ENCODE assay signal across 21 mouse cellular contexts in the genomic region with DNA sequence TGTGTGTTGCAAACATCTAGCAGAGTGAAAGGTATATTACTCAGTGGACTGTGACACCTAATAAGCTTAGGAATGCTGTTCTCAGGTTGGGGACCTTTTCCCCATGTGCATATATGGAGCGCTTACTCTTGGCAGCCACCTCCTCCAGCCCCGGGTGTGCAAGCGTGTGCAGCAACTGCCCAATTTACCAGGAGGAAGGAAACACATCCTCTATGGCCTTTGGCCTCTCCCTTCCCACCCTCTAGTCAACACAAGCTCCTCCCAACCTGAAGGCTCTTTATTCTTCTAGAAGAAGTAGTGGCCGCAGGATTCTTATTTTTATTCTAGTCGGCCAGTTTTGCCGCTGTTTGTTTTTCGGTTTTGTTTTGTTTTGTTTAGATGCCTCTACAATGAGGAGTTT.
DNase-seq lines count a peak whose midpoint lies in the region; ATAC-seq and TF ChIP-seq lines count a peak whose summit lies in the region.
"Had no signal": no experiment of that assay in that cellular context is flagged by ENCODE, and none has a peak within 500 bp of the region (broad histone marks: within the 10 kb centered on the region; RNA-seq: fewer than 3 reads in every experiment).

No protein-coding gene starts in this region.

- WGBS in kidney, postnatal 0 days = 71% methylated on average over 7 of the region's 7 CpGs
- WGBS in lung, postnatal 0 days = 62% methylated on average over 7 of the region's 7 CpGs

- H3K4me1 ChIP-seq in kidney, postnatal 0 days (replicated peaks; ENCODE audit: insufficient read depth, low read length) = no peaks in the 10 kb centered on the region; the same call in 1 of the 2 replicates
- H3K4me1 ChIP-seq in lung, postnatal 0 days (ENCODE audit: insufficient read depth, low read depth, low read length) = no peaks in the 10 kb centered on the region; the same call in 1 of the 2 replicates
- H3K4me1 ChIP-seq: embryonic facial prominence, embryonic 15.5 days had no signal

- no peaks in the 10 kb centered on the region for H3K9me3 ChIP-seq in kidney, postnatal 0 days (replicated peaks; ENCODE audit: low read length)
- no peaks in the 10 kb centered on the region for H3K9me3 ChIP-seq in lung, postnatal 0 days (ENCODE audit: low read length)
- H3K9me3 ChIP-seq: embryonic facial prominence, embryonic 15.5 days; hindbrain, embryonic 10.5 days had no signal

- no peak overlapping the region for H3K4me2 ChIP-seq in kidney, postnatal 0 days (ENCODE audit: low read length)
- no peak overlapping the region for H3K4me2 ChIP-seq in lung, postnatal 0 days (replicated peaks; ENCODE audit: low read depth, low read length)
- H3K4me2 ChIP-seq: embryonic facial prominence, embryonic 15.5 days had no signal

- TF ChIP-seq CTCF in kidney, postnatal 0 days (IDR thresholded peaks at IDR 0.05; ENCODE audit: low read depth) = no peak
- TF ChIP-seq CTCF in lung, postnatal 0 days (IDR thresholded peaks at IDR 0.05) = no peak

- no peak overlapping the region for H3K9ac ChIP-seq in kidney, postnatal 0 days (ENCODE audit: low read depth, low read length)
- no peak overlapping the region for H3K9ac ChIP-seq in lung, postnatal 0 days (replicated peaks; ENCODE audit: low read depth)
- H3K9ac ChIP-seq: embryonic facial prominence, embryonic 15.5 days; forebrain, postnatal 0 days had no signal

- no peaks in the 10 kb centered on the region for H3K27me3 ChIP-seq in kidney, postnatal 0 days (ENCODE audit: insufficient read depth, low read length)
- no peaks in the 10 kb centered on the region for H3K27me3 ChIP-seq in lung, postnatal 0 days (replicated peaks; ENCODE audit: insufficient read depth, low read length)
- H3K27me3 ChIP-seq: embryonic facial prominence, embryonic 15.5 days had no signal

- peak; percentile 42 for DNase-seq in heart, adult 8-10 months (ENCODE audit: low spot score)
- no peak for DNase-seq in heart, postnatal 4 days
- DNase-seq in kidney, postnatal 0 days (ENCODE audit: low spot score) = peak; percentile 19
- no peak for DNase-seq in kidney, adult 18-20 months
- peak; percentile 27 to 70 for DNase-seq in kidney, postnatal 25 days
- DNase-seq in lung, postnatal 0 days (ENCODE audit: low spot score) = peak; percentile 28
- no peak for DNase-seq in frontal cortex, adult 2 months (ENCODE audit: extremely low spot score in 1 of 2, low spot score in 1 of 2)
- DNase-seq: cerebellum, adult 11-12 months; cerebellum, postnatal 14 days; forebrain, postnatal 0 days; gastrocnemius, postnatal 10 days; layer of hippocampus, adult 9-11 months; left cerebral cortex, postnatal 4 days; liver; midbrain, embryonic 14.5 days; thymus, postnatal 14 days had no signal

- no peak overlapping the region for H3K27ac ChIP-seq in kidney, postnatal 0 days
- H3K27ac ChIP-seq in lung, postnatal 0 days (ENCODE audit: low read length) = no peak overlapping the region
- H3K27ac ChIP-seq: embryonic facial prominence, embryonic 15.5 days; hindbrain, embryonic 10.5 days; hindbrain, postnatal 0 days; left cerebral cortex, adult 2 months had no signal

- no peak for ATAC-seq in kidney, postnatal 0 days (replicated peaks; ENCODE audit: low FRiP score, low read depth)
- peak; percentile 44; the same call in 1 of the 2 replicates for ATAC-seq in lung, postnatal 0 days
- ATAC-seq: forebrain, postnatal 0 days; hindbrain, postnatal 0 days; intestine, postnatal 0 days had no signal

- H3K36me3 ChIP-seq in kidney, postnatal 0 days (ENCODE audit: insufficient read depth, low read length) = no peaks in the 10 kb centered on the region
- no peaks in the 10 kb centered on the region for H3K36me3 ChIP-seq in lung, postnatal 0 days (ENCODE audit: insufficient read depth, low read length)
- H3K36me3 ChIP-seq: embryonic facial prominence, embryonic 15.5 days; hindbrain, embryonic 10.5 days had no signal

- TF ChIP-seq EP300 in lung, postnatal 0 days (IDR thresholded peaks at IDR 0.05) = no peak

- no peak overlapping the region for H3K4me3 ChIP-seq in kidney, postnatal 0 days (replicated peaks; ENCODE audit: low read depth, low read length)
- H3K4me3 ChIP-seq in lung, postnatal 0 days (ENCODE audit: low read depth, low read length) = no peak overlapping the region
- H3K4me3 ChIP-seq: embryonic facial prominence, embryonic 15.5 days; hindbrain, embryonic 10.5 days; left cerebral cortex, adult 2 months had no signal

Comparison
In these comparisons a context has a peak if more than half of its experiments do, and no peak if none do; other contexts are left out.
1. DNase-seq: peak in heart, adult 8-10 months (single experiment), kidney, postnatal 0 days (single experiment), kidney, postnatal 25 days (2 of 2) and lung, postnatal 0 days (single experiment); none in heart, postnatal 4 days (single experiment), kidney, adult 18-20 months (single experiment) and frontal cortex, adult 2 months (0 of 2).